Mouse (Mus musculus) skeletal muscle tissue, adult 2 months (tissue): ENCODE measurements around the gene Nde1.
A peak's percentile ranks its signal among the peaks of the same experiment; 100 is the strongest.

Source experiments
- DNase-seq: peaks from one replicate; pipeline ENCODE4 v3.0.0-alpha.2; 2012; ENCODE audit warnings: low read depth, low spot score

Gene Nde1

GRCm38 (mm10) chr16:14163731-14164130 lies 656 bp downstream of the Nde1 start:
- no peak for DNase-seq

- DNase-seq = no peak
Measured at GRCm38 (mm10) chr16:14166490-14166889, 3.4 kb downstream of the Nde1 start.

GRCm38 (mm10) chr16:14169706-14170105 lies 6.6 kb downstream of the Nde1 start:
- DNase-seq = no peak

GRCm38 (mm10) chr16:14178041-14178440 lies 15.0 kb downstream of the Nde1 start:
- DNase-seq = no peak

GRCm38 (mm10) chr16:14180163-14180733 lies 17.2 kb downstream of the Nde1 start:
- no peak for DNase-seq

GRCm38 (mm10) chr16:14182360-14182759 lies 19.3 kb downstream of the Nde1 start:
- DNase-seq = no peak

- DNase-seq = no peak
Measured at GRCm38 (mm10) chr16:14183856-14184255, 20.8 kb downstream of the Nde1 start.

- DNase-seq = no peak
Measured at GRCm38 (mm10) chr16:14185516-14185915, 22.4 kb downstream of the Nde1 start.

- DNase-seq = no peak
Measured at GRCm38 (mm10) chr16:14194164-14194950, 31.3 kb downstream of the Nde1 start.

GRCm38 (mm10) chr16:14195427-14195826 lies 32.4 kb downstream of the Nde1 start:
- peak; percentile 18 for DNase-seq

- DNase-seq = no peak
Measured at GRCm38 (mm10) chr16:14198798-14199197, 35.7 kb downstream of the Nde1 start.

GRCm38 (mm10) chr16:14215156-14215555 lies 52.1 kb downstream of the Nde1 start:
- DNase-seq = no peak

GRCm38 (mm10) chr16:14237100-14237723 lies 74.1 kb downstream of the Nde1 start:
- DNase-seq = peak; percentile 58

- DNase-seq = no peak
Measured at GRCm38 (mm10) chr16:14242059-14242458, 79.0 kb downstream of the Nde1 start.
